Mouse (Mus musculus) kidney, postnatal 25 days (tissue): ENCODE measurements around the gene Brip1.

Experiments used
- DNase-seq, 2 experiments: peaks; one replicate each; pipeline ENCODE4 v3.0.0; 2021; ENCODE audit warnings: mixed read lengths in 2 of 2

Brip1 gene

GRCm38 (mm10) chr11:86107276-86107675 lies 93.7 kb downstream of the Brip1 start:
- peak; percentile 10 to 37 for DNase-seq

GRCm38 (mm10) chr11:86106596-86106995 lies 94.4 kb downstream of the Brip1 start:
- DNase-seq: peak in 1 of 2 experiments; percentile 4

- DNase-seq: peak; percentile 30 to 53
Measured at GRCm38 (mm10) chr11:86101191-86101590, 99.8 kb downstream of the Brip1 start.

- DNase-seq: no peak
Measured at GRCm38 (mm10) chr11:86099341-86099740, 101.7 kb downstream of the Brip1 start.

- no peak for DNase-seq
Measured at GRCm38 (mm10) chr11:86088815-86089214, 112.2 kb downstream of the Brip1 start.

- no peak for DNase-seq
Measured at GRCm38 (mm10) chr11:86084522-86084921, 116.5 kb downstream of the Brip1 start.

- DNase-seq: no peak
Measured at GRCm38 (mm10) chr11:86078025-86078424, 123.0 kb downstream of the Brip1 start.

GRCm38 (mm10) chr11:86076966-86077365 lies 124.0 kb downstream of the Brip1 start:
- no peak for DNase-seq

- no peak for DNase-seq
Measured at GRCm38 (mm10) chr11:86076403-86076802, 124.6 kb downstream of the Brip1 start.

- no peak for DNase-seq
Measured at GRCm38 (mm10) chr11:86075371-86075770, 125.6 kb downstream of the Brip1 start.

GRCm38 (mm10) chr11:86068651-86069050 lies 132.3 kb downstream of the Brip1 start:
- DNase-seq: no peak

- DNase-seq: no peak
Measured at GRCm38 (mm10) chr11:86067154-86067553, 133.8 kb downstream of the Brip1 start.

- DNase-seq: peak; percentile 39 to 66
Measured at GRCm38 (mm10) chr11:86064881-86065280, 136.1 kb downstream of the Brip1 start.

GRCm38 (mm10) chr11:86061243-86061642 lies 139.8 kb downstream of the Brip1 start:
- no peak for DNase-seq

- DNase-seq: peak; percentile 18 to 38
Measured at GRCm38 (mm10) chr11:86059123-86059522, 141.9 kb downstream of the Brip1 start.

GRCm38 (mm10) chr11:86055806-86056205 lies 145.2 kb downstream of the Brip1 start:
- no peak for DNase-seq

- DNase-seq: no peak
Measured at GRCm38 (mm10) chr11:86051383-86051782, 149.6 kb downstream of the Brip1 start.

GRCm38 (mm10) chr11:86050430-86051280 lies 150.3 kb downstream of the Brip1 start:
- no peak for DNase-seq

GRCm38 (mm10) chr11:86039994-86040393 lies 161.0 kb downstream of the Brip1 start:
- no peak for DNase-seq

- no peak for DNase-seq
Measured at GRCm38 (mm10) chr11:86039355-86039754, 161.6 kb downstream of the Brip1 start.

- DNase-seq: no peak
Measured at GRCm38 (mm10) chr11:86038701-86039100, 162.3 kb downstream of the Brip1 start.

- no peak for DNase-seq
Measured at GRCm38 (mm10) chr11:86032910-86033309, 168.1 kb downstream of the Brip1 start.

- DNase-seq: no peak
Measured at GRCm38 (mm10) chr11:86028034-86028433, 173.0 kb downstream of the Brip1 start.

- no peak for DNase-seq
Measured at GRCm38 (mm10) chr11:86026556-86027194, 174.3 kb downstream of the Brip1 start.
